Mouse (Mus musculus) heart, postnatal 25 days (tissue): ENCODE results near the gene Prdm10. TPM values are rescaled to one million over a fixed set of nuclear protein-coding genes. Genes with fewer than 3 reads are reported as not detected.

Source experiments
- DNase-seq: peaks from one replicate; pipeline ENCODE4 v3.0.0; 2022; ENCODE audit warnings: low spot score
- intact Hi-C: fragments of 180-260 bp; cut with DNase I; formaldehyde crosslinking; loops from one replicate; pipeline ENCODE4 v1.15.1; 2025
- total RNA-seq, 2 experiments: library from RNA; stranded (reverse); gene quantifications; 2 replicates each; pipeline ENCODE4 v1.2.3; 2021

Prdm10 gene
- total RNA-seq, 2 experiments from 2014 or later = 5.1 to 5.4 TPM

DNA sequence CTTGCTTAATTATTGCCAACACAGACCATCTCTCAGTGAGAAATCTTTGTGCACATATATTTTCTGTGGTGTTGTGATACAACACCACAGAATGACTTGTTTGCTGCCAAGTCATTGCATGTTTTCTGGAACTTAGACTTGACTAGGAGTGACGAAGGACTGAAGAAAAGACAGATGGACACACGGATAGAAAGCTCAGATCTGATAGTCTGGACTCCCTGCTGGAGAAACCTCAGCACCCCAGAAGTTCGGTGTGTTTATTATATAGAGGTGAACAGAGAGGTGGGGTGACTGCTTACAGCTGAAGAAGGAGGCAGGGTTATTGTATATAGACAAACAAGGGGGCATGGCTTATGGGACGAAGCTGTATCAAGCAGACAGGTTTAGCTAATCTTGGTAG lies 20.1 kb upstream of the Prdm10 start:
- intact Hi-C loops = no loop called here

DNA sequence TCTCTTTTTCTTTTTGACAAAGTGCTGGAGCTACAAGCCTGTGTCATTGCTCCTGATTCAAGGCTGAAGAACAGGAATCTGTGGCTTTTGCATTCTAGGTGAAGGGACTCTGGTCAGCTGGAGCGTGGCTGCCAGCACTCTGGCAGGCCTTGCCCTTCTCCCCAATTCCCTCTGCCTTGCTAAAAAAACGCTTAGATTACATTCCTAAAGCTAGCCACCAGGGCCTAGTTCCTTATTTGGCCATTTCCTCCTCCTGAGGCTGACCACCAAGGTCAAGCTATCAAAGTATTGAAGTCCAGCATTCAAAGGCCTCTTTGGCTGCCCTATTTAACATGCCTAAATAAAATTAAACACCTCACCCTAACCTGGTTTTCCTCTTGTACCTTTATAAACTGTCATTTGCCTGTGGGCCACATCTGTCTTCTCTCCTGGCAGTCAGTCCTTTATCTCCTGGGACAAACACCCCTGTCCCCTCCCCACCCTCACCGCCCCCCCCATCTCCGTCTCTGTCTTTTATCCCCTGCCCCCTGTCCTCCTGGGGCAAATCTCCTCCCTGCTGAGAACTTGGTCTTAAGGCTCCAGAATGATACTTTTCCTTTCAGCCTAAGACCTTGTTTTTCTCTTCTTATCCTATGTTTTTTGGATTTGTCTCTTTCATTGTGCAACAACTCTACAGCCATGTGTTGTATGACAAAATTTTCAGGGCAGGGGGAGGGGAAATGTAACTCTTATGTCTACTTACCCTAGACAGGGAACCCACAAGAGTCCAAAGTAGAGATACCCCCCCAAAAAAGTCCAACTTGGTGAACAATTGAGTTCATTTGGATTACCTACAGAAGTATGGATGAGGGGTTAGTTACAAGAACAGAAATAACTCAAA lies 17.9 kb upstream of the Prdm10 start:
- intact Hi-C loops = no loop called here
- DNase-seq = no peak

More for the DNA sequence above, 20.1 kb upstream of the Prdm10 start:
- DNase-seq = no peak

DNA sequence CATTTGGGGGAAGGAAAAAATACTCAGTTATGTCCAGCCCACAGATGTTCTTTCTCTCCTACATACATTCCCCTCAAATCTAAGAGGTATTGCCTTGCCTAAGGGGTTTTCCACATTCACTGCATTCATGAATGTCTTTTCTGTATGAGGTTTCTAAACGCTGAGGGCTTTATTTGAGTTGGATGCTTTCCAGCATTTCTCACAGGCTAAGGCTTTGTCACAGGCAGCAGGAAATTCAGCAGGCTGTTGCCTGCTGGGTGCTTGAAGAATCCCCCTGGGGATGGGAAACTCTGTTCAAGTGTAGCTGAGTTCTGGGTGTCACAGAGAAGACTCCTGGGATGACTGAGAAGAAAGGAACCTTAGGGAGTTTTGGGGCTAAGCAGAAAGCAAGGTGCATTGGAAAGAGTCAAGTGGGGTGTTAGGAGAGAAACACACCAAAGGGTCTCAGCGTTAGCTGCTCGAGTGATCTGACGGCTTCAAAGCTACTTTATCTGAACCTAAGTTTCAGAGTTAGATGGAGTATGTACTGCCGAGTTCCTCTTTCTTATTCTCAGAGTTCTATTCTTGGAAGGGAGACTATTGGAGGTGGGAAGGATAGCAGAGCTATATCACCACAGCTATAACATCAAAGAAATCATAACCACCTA lies 14.2 kb upstream of the Prdm10 start:
- intact Hi-C loops = no loop called here
- DNase-seq = no peak

DNA sequence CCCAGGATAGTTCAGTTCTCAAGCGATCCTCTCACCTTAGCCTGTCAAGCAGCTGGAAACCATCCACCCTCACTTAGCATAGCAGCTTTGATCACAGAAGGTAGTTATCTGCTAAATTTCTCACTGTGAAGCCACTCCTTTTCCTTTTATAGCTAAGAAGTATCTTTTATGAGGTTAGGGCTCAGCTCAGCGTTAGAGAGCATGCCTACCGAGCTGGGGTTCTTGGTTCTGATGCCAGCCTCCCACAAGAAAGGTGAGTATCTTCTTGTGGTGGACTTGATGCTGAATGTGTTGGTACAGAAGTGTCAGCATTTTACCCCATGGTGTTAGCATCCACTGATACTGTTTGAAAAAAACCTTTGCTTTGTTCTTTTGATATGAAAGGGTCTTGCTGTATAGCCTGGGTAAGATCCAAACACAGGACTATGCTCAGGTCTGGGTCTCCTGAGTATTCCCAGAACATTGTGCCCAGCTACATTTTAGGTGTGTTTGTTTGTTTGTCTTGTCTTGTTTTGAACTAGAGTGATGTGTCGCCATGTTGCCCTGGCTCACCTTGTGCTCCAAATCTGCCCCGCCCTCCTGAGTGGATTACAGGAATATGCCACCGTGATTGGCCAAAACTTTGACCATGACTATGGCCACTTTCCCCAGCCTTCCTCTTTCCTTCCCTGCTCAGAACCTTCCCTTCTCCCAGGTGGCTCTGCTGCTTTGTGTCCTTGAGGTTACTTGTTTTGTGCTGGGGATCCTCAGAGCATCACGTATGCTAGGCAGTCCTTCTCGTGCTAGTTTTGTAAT lies 8.9 kb upstream of the Prdm10 start:
- intact Hi-C loops = no loop called here
- no peak for DNase-seq

DNA sequence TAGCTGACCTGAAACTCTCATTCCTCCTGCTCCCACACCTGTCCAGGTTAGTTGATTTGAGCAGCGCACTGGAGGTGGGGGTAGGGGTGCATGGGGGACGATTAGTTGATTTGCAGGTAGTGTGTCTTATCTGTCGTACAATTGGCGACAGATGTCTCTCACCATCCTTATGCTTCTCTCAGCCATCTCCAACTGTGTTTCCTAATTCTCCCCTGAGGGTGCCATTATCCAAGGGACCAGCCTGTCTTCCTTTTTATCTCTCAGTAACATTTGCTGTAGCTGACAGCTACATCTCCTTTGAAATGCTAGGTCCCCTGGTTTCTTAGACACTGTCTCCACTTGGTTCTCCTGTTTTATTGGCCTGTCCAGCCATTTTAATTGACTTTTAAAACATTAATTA lies 8.2 kb upstream of the Prdm10 start:
- intact Hi-C loops = no loop called here
- no peak for DNase-seq

DNA sequence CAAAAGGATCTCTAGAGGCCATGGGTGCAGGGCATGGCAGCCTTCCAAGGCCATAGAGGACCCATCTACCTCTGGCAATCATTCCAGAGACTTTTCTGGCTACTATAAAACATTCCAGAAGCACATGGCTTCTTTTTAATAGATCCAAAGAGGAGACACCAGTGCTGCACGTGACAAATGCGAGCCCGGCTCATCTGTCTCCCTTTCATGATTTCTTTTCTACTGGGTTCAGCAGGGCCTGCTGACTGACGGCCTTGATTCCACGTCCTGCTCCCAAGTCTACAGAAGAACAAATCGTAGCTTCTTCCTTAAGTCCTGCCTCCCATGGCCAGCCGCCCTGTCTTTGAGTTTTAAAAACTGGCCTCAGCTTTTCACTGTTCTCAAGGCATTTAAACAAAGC lies 1.7 kb upstream of the Prdm10 start:
- intact Hi-C loops = loop anchor here (2.0 to 5.0 kb wide), 3 partner anchors 24 to 106 kb away; no protein-coding TSS in a partner anchor
- no peak for DNase-seq

DNA sequence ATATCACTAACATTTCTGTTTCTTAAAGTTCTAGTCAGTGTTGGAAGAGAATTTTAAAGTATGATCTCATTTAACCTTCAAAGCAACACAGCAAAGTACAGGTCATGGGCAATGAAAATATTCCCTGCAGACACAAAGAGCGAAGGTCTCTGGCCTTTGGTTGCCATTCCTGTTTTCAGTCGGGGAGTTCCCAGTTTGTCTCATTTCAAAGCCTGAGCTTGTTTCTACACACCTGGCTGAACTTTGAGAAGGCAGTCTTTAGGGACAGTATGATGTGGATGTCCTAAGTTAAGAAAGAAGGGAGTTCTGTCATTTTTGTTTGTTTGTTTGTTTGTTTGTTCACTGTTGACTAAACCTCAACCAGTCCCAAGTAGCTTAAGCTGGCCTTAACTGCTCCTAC lies 1.0 kb upstream of the Prdm10 start:
- intact Hi-C loops = loop anchor here (2.0 to 5.0 kb wide), 3 partner anchors 25 to 107 kb away; no protein-coding TSS in a partner anchor
- no peak for DNase-seq

DNA sequence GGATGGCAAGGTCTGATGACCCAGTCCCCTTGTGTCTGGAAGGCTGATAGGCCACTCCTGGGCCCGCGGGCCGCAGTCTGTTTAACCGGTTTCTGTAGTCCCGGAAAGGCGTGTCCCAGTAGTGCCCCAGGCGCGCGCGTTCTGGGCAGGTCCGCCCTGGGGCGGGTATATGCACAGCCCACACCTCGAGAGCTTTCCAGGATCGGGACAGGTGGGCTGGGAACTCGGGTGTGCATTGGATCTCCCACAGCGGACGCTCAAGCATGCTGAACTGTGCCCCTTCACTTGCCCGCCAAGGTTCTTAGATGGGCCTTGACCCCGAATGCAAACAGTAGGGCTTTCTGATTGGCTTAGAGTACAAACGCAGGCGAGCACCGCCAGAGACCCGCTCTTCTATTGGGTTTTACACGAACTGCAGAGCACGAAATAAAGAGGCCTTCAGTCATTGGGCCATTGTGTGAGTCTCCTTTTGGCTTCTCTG lies 413 bp upstream of the Prdm10 start:
- DNase-seq = no peak
- intact Hi-C loops = loop anchor here (2.0 to 5.0 kb wide), 4 partner anchors 25 to 128 kb away; no protein-coding TSS in a partner anchor

DNA sequence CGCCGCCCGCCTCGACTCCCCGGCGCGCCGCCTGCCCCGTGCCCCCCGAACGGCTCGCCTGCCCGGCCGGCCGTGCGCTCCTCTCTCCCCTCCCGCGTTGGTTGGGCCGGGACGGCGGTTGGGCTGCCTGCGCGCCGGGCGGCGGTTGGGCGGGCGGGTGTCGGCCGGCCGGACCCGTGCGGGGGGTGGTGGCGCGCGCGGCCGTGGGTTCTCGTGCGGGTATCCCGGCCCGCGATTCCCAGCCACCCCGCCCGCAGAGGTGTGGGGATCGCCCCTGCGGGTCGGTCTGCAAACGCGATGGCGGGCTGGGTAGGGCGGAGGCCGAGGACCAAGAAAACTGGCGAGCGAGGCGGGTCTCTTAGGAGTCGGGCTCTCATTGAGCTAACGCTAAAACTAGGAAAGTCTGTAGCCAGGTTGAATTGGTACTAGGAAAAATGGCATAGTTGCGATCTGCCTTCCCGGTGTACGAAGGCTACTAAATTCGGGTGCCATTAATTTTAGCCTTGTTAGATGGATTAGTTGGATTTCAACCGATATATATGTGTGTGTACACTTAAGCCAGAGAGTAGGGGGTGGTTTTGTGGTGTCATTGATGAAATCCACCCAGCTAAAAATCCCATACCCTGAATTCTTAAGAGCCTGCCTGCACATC lies 799 bp downstream of the Prdm10 start:
- DNase-seq = peak; percentile 77
- intact Hi-C loops = loop anchor here (5.0 kb wide), 1 partner anchor 129 kb away; no protein-coding TSS in a partner anchor

DNA sequence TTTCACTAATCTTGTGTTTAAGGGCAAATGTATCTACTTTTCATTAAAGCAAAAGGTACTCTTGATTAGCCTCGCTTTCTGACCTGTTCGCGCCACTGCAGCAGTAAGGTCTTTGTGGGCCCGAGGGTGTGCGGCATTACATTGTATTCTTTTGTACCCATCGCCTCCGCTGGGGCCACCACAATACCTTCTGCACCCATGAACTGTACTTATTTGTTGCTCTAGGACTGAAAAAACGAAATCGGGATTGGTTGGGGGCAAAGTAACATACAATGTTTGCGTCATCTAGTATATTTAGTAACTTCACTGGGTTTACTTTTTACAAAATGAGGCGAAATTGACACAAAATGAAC lies 1.3 kb downstream of the Prdm10 start:
- no peak for DNase-seq
- intact Hi-C loops = loop anchor here (5.0 kb wide), 1 partner anchor 129 kb away; no protein-coding TSS in a partner anchor

DNA sequence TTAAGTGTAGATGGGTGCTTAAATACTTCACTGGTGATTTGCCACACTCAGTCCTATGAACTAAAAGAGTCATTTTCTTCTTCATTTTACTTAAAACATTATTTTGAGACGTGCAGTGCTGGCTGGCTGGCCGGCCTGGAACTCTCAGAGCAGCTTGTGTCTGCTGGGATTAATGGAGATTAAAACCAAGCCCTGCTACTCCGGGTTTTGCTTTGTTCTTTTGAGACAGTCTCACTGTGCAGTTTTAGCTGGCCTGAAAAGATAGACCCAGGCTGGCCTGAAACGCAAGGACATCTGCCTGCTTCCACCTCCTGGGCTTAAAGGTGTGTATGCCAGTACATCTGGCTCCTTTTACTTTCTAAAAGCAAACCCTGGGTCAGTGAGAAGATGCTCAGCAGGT lies 2.2 kb downstream of the Prdm10 start:
- intact Hi-C loops = loop anchor here (5.0 kb wide), 1 partner anchor 130 kb away; no protein-coding TSS in a partner anchor
- DNase-seq = no peak

DNA sequence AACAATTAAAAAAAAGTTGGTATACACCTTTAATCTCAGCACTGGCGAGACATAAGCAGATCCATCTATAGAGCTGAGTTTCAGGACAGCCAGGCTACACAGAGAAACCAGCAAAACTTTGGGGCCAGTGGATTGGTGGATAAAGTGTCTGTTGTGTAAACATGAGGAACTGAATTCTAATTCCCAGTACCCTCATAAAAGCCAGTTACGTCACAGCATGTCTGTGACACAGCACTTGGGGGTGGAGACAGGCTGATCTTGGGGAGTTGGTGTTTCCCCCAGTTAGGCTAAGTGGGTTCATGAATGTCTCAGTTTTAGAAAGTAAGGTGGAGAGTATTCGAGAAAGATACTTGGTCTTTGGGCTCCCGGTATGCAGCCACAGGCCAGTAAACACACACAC lies 2.7 kb downstream of the Prdm10 start:
- DNase-seq = no peak
- intact Hi-C loops = loop anchor here (5.0 kb wide), 1 partner anchor 131 kb away; no protein-coding TSS in a partner anchor

DNA sequence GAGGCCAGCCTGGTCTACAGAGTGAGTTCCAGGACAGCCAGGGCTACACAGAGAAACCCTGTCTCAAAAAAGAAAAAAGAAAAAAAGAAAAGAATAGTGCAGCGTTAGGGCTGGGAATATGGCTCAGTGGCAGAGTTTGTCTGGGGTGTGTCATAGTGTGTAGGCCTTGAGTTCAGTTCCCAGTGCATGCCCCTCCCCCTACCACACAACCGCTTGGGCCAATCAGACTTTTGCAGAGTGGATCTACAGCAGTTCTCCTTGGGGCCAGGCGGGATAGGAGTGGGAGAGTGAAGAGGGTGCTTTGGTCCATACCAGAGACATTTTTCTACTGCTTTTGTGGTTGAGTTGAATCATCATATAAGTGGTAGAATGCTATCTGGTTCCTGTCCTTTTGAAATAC lies 3.6 kb downstream of the Prdm10 start:
- intact Hi-C loops = loop anchor here (5.0 kb wide), 1 partner anchor 132 kb away; no protein-coding TSS in a partner anchor
- DNase-seq = no peak

DNA sequence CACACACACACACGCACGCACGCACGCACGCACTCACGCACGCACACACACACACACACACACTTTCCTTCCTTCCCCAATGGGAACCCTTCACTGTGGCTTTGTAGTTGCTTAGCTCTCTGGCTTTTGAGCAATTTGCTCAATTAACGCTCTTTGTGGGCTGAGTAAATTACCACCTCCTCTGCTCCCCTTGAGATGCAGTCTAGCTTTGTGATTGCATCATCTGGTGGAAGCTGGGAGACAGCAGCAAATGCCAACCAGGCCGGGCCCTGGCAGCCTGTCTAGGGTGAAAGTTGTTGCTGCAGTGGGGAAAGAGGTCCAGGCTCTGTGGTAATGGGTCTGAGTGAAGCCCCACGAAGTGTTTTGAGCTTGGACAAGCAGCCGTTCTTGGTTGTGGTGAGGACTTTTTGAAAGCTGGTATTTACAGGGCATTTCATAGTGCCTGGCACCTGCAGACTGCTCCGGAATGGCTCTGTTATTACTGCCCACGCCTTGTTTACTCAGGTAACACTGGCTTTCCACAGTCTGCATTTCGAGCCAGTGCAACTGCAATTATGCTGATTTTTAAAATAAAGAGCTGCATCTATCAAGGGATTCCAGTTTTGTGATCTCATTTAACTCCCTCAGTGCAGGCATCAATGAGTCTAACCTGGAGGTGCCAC lies 10.0 kb downstream of the Prdm10 start:
- DNase-seq = no peak
- intact Hi-C loops = no loop called here

DNA sequence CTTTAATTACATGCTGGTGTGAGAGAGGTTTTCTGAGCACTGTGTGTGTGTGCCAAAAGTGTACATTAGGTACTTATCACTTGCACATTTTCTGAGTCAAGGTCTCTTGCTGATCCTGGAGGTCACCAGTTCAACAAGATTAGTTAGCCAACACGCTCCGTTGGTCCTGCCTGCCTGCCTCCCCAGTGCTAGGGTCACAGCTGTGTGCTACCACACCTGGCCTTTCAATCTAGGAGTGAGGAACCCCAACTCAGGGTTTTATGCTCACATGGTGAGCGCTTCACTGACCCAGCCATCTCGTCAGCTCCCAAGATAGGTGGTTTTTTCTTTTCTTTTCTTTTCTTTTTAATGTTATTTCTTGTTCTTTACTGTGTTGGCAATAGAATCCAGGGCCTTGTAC lies 11.6 kb downstream of the Prdm10 start:
- intact Hi-C loops = no loop called here
- DNase-seq = no peak

DNA sequence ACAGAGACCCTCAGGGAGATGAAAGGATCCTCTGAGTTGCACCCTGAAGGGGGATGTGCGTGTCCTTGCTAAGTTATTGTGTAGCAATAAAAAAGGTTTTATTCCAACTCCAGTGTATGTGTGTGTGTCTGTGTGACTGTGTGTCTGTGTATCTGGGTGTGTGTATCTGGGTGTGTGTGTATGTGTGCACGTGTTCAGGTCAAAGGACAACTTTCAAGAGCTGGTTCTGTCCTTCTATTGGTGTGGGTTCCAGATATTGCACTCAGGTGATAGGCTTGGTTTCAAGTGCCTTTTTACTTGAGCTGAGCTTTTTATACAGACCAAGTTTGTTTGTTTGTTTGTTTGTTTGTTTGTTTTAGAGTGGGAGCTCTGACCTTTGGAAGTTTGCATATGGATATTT lies 12.9 kb downstream of the Prdm10 start:
- intact Hi-C loops = no loop called here
- no peak for DNase-seq

DNA sequence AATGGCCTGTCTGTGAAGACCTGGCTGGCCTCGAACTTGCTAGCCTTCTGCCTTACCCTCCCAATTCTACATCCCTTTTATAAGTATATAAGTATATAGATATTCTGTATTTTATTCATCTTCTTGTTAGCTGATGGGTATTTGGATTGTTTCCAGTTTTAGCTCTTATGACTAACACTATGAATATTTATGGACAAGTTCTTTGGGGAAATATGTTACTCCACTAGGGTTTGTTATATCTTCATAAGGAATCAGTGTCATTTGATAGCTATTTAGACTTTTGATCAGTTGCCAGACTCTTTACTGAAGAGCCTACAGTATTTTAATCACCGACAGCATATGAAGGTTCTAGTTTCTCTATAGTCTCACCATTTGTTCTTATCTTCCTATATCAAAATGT lies 15.0 kb downstream of the Prdm10 start:
- intact Hi-C loops = no loop called here
- no peak for DNase-seq

DNA sequence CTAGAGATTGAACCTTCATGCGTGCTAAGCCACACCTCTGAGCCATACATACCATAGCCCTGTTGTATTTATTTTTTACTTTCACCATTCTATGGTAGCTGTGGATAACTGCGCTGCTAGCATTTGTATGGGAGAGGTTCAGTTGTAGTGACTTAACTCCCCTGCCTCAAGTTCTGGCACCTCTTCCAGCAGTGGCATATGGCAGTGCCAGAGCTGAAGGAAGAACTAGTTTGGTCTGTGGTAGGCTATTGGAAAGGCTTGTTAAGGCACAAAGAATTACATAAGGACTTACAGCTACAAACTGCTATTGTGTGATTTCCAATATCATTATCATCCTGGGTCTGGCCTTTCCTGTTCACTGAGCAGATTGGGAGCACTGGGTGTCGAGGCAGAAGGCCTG lies 16.0 kb downstream of the Prdm10 start:
- no peak for DNase-seq
- intact Hi-C loops = no loop called here

DNA sequence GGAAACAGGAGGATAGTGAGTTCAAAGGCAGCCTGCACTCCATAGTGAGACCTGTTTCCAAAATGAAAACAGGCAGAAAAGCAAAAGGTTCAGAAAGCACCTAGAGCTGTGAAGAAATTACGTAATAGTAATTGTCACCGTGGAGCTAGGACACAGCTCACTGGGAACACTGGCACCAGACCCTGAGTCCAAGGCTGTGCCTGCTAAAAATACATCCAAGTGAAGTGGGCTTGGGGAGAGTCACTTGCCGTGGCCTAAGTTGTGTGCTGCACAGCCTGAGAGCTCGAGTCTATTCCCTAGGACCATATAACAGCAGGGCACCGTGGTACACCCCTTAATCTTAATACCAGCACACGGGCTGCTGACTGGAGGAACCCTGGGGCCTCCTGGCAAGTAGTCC lies 18.4 kb downstream of the Prdm10 start:
- no peak for DNase-seq
- intact Hi-C loops = no loop called here
